22 mouse cellular contexts compared by ENCODE assay signal in the genomic region with DNA sequence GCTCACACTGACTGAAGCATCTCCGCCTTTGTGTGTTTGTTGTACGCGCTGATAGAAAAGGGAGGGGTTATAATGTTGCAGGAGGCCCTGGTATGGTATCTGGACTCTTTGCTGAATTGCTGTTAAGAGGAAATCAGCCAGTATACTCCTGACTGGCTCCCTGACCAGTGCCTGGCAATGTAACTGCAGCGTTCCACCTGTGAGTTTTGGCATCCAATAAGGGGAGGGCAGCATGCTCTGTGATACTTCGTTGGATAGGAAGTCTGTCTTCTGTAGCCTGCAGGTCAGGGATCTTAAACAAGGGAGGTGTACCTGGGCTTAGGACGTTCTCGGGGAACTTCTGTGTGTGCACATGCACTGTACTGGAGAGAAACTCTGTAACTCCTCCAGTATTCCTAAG. TPM values are rescaled to one million over a fixed set of nuclear protein-coding genes. Genes with fewer than 3 reads are reported as not detected.
DNase-seq lines count a peak whose midpoint lies in the region; ATAC-seq and TF ChIP-seq lines count a peak whose summit lies in the region.
"Had no signal": no experiment of that assay in that cellular context is flagged by ENCODE, and none has a peak within 500 bp of the region (broad histone marks: within the 10 kb centered on the region; RNA-seq: fewer than 3 reads in every experiment).

No protein-coding gene starts in this region.

- H3K9me3 ChIP-seq in liver, embryonic 11.5 days (ENCODE audit: control insufficient read depth, low read length) = no peaks in the 10 kb centered on the region
- H3K9me3 ChIP-seq: embryonic facial prominence, embryonic 10.5 days; forebrain, embryonic 15.5 days; heart, embryonic 15.5 days; hindbrain, embryonic 10.5 days had no signal

- peaks cover 3% of the 10 kb centered on the region; the same call in 1 of the 2 replicates for H3K36me3 ChIP-seq in liver, adult 2 months (ENCODE audit: control insufficient read depth, insufficient read depth, low read length)
- H3K36me3 ChIP-seq in liver, embryonic 11.5 days (ENCODE audit: control insufficient read depth, insufficient read depth, low read length) = no peaks in the 10 kb centered on the region
- H3K36me3 ChIP-seq: embryonic facial prominence, embryonic 10.5 days; forebrain, embryonic 15.5 days; heart, embryonic 15.5 days; hindbrain, embryonic 10.5 days had no signal

- H3K4me1 ChIP-seq in liver, adult 2 months (ENCODE audit: control insufficient read depth, insufficient read depth, low read length) = peaks cover 19% of the 10 kb centered on the region
- H3K4me1 ChIP-seq in liver, embryonic 11.5 days (replicated peaks; ENCODE audit: control insufficient read depth, insufficient read depth, low read length) = no peaks in the 10 kb centered on the region; the same call in 1 of the 2 replicates

- peak; percentile 72 for DNase-seq in liver, adult 2 months (ENCODE audit: extremely low read depth, low read depth, low spot score)
- DNase-seq in liver, embryonic 11.5 days (ENCODE audit: low spot score) = no peak
- peak; percentile 65 to 85 for DNase-seq in cerebellum, adult 18-20 months
- DNase-seq in cerebellum, adult 9-11 months = peak; percentile 84
- peak; percentile 67 to 69 for DNase-seq in cerebellum, postnatal 36 days
- no peak for DNase-seq in frontal cortex, postnatal 36 days (ENCODE audit: low spot score in 2 of 2)
- no peak for DNase-seq in spleen, postnatal 14 days (ENCODE audit: low spot score in 2 of 2)
- no peak for DNase-seq in ovary, postnatal 36 days (ENCODE audit: low spot score)
- DNase-seq: adrenal gland, postnatal 10 days; gastrocnemius, postnatal 10 days; heart, adult 2 months; kidney, adult 8-10 months had no signal

- H3K79me2 ChIP-seq in liver, adult 2 months (ENCODE audit: control insufficient read depth, insufficient read depth, low read length) = peaks cover 3% of the 10 kb centered on the region; the same call in 1 of the 2 replicates

- WGBS in liver, adult 2 months = 42% methylated on average over 7 of the region's 7 CpGs
- WGBS in liver, embryonic 11.5 days = 86% methylated on average over 7 of the region's 7 CpGs

- peak overlapping the region; percentile 10; the same call in 1 of the 2 replicates for H3K27ac ChIP-seq in liver, adult 2 months (replicated peaks; ENCODE audit: insufficient read depth, low read depth, low read length)
- H3K27ac ChIP-seq in liver, embryonic 11.5 days (ENCODE audit: low read depth, low read length) = no peak overlapping the region
- H3K27ac ChIP-seq: embryonic facial prominence, embryonic 10.5 days; forebrain, embryonic 15.5 days; heart, adult 2 months; heart, embryonic 15.5 days; hindbrain, embryonic 10.5 days; hindbrain, embryonic 14.5 days had no signal

- no peak overlapping the region for H3K4me2 ChIP-seq in liver, embryonic 11.5 days
- H3K4me2 ChIP-seq: forebrain, embryonic 15.5 days; heart, embryonic 11.5 days; heart, embryonic 15.5 days; hindbrain, embryonic 14.5 days had no signal

- H3K9ac ChIP-seq in liver, adult 2 months (ENCODE audit: low read depth, low read length) = no peak overlapping the region
- H3K9ac ChIP-seq in liver, embryonic 11.5 days (ENCODE audit: low read depth, low read length) = no peak overlapping the region
- H3K9ac ChIP-seq: forebrain, embryonic 15.5 days; heart, embryonic 15.5 days; hindbrain, embryonic 14.5 days had no signal

- no peak overlapping the region for H3K4me3 ChIP-seq in liver, adult 2 months (ENCODE audit: insufficient read depth, low read depth, low read length)
- no peak overlapping the region for H3K4me3 ChIP-seq in liver, embryonic 11.5 days (ENCODE audit: low read depth, low read length)
- H3K4me3 ChIP-seq: embryonic facial prominence, embryonic 10.5 days; forebrain, embryonic 15.5 days; heart, adult 2 months; heart, embryonic 15.5 days; hindbrain, embryonic 10.5 days had no signal

- TF ChIP-seq POLR2A in liver, adult 2 months (IDR thresholded peaks at IDR 0.05; ENCODE audit: extremely low read depth, insufficient read depth, low read length) = no peak

- TF ChIP-seq CTCF in liver, adult 2 months (IDR thresholded peaks at IDR 0.05; ENCODE audit: low read depth, low read length) = no peak

- no peak for ATAC-seq in liver, embryonic 11.5 days (replicated peaks; ENCODE audit: low FRiP score)
- ATAC-seq: forebrain, embryonic 15.5 days; intestine, postnatal 0 days had no signal

- no peaks in the 10 kb centered on the region for H3K27me3 ChIP-seq in liver, adult 2 months (ENCODE audit: control insufficient read depth, insufficient read depth, low read length)
- no peaks in the 10 kb centered on the region for H3K27me3 ChIP-seq in liver, embryonic 11.5 days (replicated peaks; ENCODE audit: control insufficient read depth, insufficient read depth, low read length)
- H3K27me3 ChIP-seq: forebrain, embryonic 15.5 days; heart, embryonic 15.5 days had no signal

RNA-seq across cellular contexts. Expression of a gene that starts 36.2 kb away (rescaled TPM):
- total RNA-seq in liver, adult 2 months (2014; rRNA removed) = 20.5 and 22.3 TPM in 2 replicates
- polyA plus RNA-seq in liver, adult 2 months (2012; rRNA removed) = 13.2 and 20.6 TPM in 2 replicates
- 649 and 673 TPM in 2 replicates for polyA plus RNA-seq in liver, embryonic 11.5 days (2014; fragmentation: Nextera tagmentation; extraction: Ambion mirVana)

RNA-seq across cellular contexts. Expression of a gene that starts 36.3 kb away (rescaled TPM):
- total RNA-seq in liver, adult 2 months (2014; rRNA removed) = not detected in 2 replicates
- polyA plus RNA-seq in liver, adult 2 months (2012; rRNA removed) = not detected in 2 replicates
- polyA plus RNA-seq in liver, embryonic 11.5 days (2014; fragmentation: Nextera tagmentation; extraction: Ambion mirVana) = not detected in 2 replicates
- total RNA-seq: adrenal gland, postnatal 10 days; gastrocnemius, postnatal 10 days; heart, postnatal 25 days; MEL had no signal
- polyA plus RNA-seq: forebrain, embryonic 15.5 days; inflammation-experienced regulatory T-cells, adult 6 months; intestine, postnatal 0 days had no signal

RNA-seq across cellular contexts. Expression of a gene that starts 43.7 kb away (rescaled TPM):
- 68.6 and 70.5 TPM in 2 replicates for total RNA-seq in liver, adult 2 months (2014; rRNA removed)
- polyA plus RNA-seq in liver, adult 2 months (2012; rRNA removed) = 81.2 and 98.5 TPM in 2 replicates
- polyA plus RNA-seq in liver, embryonic 11.5 days (2014; fragmentation: Nextera tagmentation; extraction: Ambion mirVana) = 16.7 and 18.7 TPM in 2 replicates
- total RNA-seq: MEL had no signal

RNA-seq across cellular contexts. Expression of a gene that starts 53.3 kb away (rescaled TPM):
- total RNA-seq in liver, adult 2 months (2014; rRNA removed) = 4.9 and 5.9 TPM in 2 replicates
- 2.2 and 2.3 TPM in 2 replicates for polyA plus RNA-seq in liver, adult 2 months (2012; rRNA removed)
- polyA plus RNA-seq in liver, embryonic 11.5 days (2014; fragmentation: Nextera tagmentation; extraction: Ambion mirVana) = 71.9 and 75.9 TPM in 2 replicates

Comparison
In these comparisons a context has a peak if more than half of its experiments do, and no peak if none do; other contexts are left out.
1. DNase-seq: peak in liver, adult 2 months (single experiment), cerebellum, adult 18-20 months (2 of 2), cerebellum, adult 9-11 months (single experiment) and cerebellum, postnatal 36 days (2 of 2); none in liver, embryonic 11.5 days (single experiment), frontal cortex, postnatal 36 days (0 of 2), spleen, postnatal 14 days (0 of 2) and ovary, postnatal 36 days (single experiment).
2. RNA of a gene that starts 36.2 kb away (polyA plus RNA-seq): 649 to 673 TPM in liver, embryonic 11.5 days; 13.2 to 20.6 TPM in liver, adult 2 months; every median in the first group is over 10 times any median in the second.